Mouse (Mus musculus): Measurements from ENCODE around the gene Foxk2.

- TF ChIP-seq CHD2 (IDR thresholded peaks at IDR 0.05; ENCODE audit: low read depth, low read length) (no peak), ZNF384 (IDR thresholded peaks at IDR 0.05; ENCODE audit: low read depth, low read length) (no peak), ZC3H11A (IDR thresholded peaks at IDR 0.05; ENCODE audit: borderline replicate concordance, low read depth, low read length) (no peak)
Observed at GRCm38 (mm10) chr11:121347036-121347435, 87.2 kb downstream of the Foxk2 start.

All from ES-E14 (cell line).